Mouse (Mus musculus) adrenal gland (tissue): ENCODE data around the gene Cyp2c69.
"Not testable (repeated sequence)": the region's sequence is repeated elsewhere in the genome, so short reads cannot be mapped to it uniquely, and the experiment has no call there.

ENCODE experiments used
- intact Hi-C: fragments of 180-260 bp; cut with DNase I; formaldehyde crosslinking; loops from one replicate; pipeline ENCODE4 v1.15.1; 2025
- long read RNA-seq, 2 experiments: library from polyadenylated mRNA; unstranded; transcript quantifications; one replicate each; pipeline ENCODE4 v2.0.0; 2020; ENCODE audit warnings: borderline replicate concordance in 1 of 2; ENCODE audit not compliant: insufficient replicate concordance in 1 of 2

The Cyp2c69 gene
- long read RNA-seq, experiment 1 = 0 reads
- long read RNA-seq, experiment 2 = 0 reads

- intact Hi-C loops = not testable (repeated sequence)
Observed at GRCm38 (mm10) chr19:39886699-39887098, at the start of gene Cyp2c69. Gene Cyp2c69, minus strand, starts transcription at chr19:39886799.

- intact Hi-C loops = no loop called here
Observed at GRCm38 (mm10) chr19:39935396-39935795, 48.8 kb upstream of the Cyp2c69 start.

- intact Hi-C loops = no loop called here
Observed at GRCm38 (mm10) chr19:39930032-39930431, 43.4 kb upstream of the Cyp2c69 start.

- intact Hi-C loops = no loop called here
Observed at GRCm38 (mm10) chr19:39901656-39902055, 15.1 kb upstream of the Cyp2c69 start.

GRCm38 (mm10) chr19:39890079-39890478, 3.5 kb upstream of the Cyp2c69 start:
- intact Hi-C loops = not testable (repeated sequence)

- intact Hi-C loops = no loop called here
Observed at GRCm38 (mm10) chr19:39866133-39866532, 20.5 kb downstream of the Cyp2c69 start.

- intact Hi-C loops = not testable (repeated sequence)
Observed at GRCm38 (mm10) chr19:39820931-39821330, 65.7 kb downstream of the Cyp2c69 start.

- intact Hi-C loops = not testable (repeated sequence)
Observed at GRCm38 (mm10) chr19:39816400-39816799, 70.2 kb downstream of the Cyp2c69 start.

GRCm38 (mm10) chr19:39815991-39816390, 70.6 kb downstream of the Cyp2c69 start:
- intact Hi-C loops = not testable (repeated sequence)

GRCm38 (mm10) chr19:39812714-39813113, 73.9 kb downstream of the Cyp2c69 start, which contains the start of gene Cyp2c40:
Gene Cyp2c40, minus strand, starts transcription at chr19:39812814.
- intact Hi-C loops = not testable (repeated sequence)
